Mouse (Mus musculus) cerebral cortex, adult 2 months (tissue): ENCODE results near the gene Arhgap8.

Experiments
- WGBS: fragments of 180-500 bp; shearing (Covaris S2); methylation state at CpG from one replicate; pipeline ENCODE4 v1.1.7; 2018; 5-methylcytosine and 5-hydroxymethylcytosine counted together

Arhgap8 gene

DNA sequence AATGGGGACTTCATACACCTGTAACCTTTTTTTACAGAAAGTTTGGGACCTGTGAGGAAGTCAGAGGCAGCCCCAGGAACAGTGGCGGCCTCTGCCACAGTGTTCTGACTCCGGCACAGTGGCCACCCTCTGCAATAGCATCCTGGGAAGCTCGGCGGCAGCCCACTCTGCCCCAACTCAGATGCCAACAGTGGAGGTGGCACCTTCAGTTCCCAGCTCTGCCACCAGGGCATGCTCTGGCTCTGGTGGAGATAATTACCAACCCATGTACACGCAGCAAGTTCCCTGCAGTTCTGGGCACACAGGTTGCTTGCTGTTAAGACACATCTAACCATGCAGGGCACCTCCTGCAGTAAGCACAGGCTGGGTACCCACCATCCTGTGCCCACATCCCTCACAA lies 80.3 kb downstream of the Arhgap8 start:
- WGBS = 64% methylated on average over 5 of the region's 5 CpGs

DNA sequence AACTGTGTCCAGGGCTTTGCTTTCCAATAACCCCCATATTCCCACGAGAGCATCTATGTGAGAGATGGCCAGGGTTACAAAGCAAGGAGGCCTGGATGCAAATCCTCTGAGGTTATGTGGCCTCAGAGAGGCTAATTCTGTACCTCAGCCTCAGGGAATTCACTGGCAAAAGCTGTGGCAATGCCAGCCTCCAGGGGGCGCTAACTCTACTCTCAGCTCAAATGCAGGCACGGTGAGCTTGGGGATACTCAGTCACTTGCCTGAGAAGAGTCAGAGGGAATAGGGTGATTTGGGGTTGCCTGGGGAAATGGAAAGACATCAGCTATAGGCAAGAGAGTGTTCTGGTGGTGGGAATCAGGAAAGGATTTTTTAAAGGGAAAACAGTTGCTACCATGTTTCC lies 83.8 kb downstream of the Arhgap8 start:
- WGBS = 45% methylated on average over 3 of the region's 3 CpGs

DNA sequence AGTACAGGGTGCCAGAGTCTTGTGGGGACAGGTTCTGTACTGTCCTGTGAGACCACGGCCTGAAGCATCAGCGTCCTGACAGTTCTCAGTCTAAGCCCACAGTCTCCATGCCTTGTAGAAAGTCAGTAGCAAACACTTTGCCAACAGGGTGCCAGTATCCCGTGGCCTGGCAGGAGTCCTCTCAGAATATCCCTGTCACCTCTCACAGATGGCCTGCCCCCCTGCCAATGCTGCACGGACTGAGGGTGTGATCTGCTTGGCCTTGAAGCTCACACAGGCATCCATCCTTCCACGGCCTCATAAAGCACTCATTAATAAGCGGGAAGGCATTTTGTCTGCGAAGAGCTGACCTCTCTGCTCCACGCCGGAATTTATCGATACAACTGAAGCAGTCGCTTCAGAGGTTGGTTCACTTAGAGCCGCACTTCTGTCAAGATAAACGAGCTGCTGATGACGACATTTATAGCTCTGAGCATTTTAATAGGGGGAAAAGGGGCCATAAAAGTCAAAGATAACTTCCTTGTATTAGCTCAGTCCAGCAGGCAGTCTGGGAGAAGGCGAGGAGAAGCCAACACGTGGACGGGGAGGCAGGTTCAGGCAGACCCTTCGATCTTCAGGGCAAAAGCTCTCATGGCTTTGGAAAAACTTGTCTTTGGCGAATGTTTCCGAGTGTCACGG lies 89.6 kb downstream of the Arhgap8 start:
- whole genome bisulfite sequencing = 80% methylated on average over 21 of the region's 21 CpGs

DNA sequence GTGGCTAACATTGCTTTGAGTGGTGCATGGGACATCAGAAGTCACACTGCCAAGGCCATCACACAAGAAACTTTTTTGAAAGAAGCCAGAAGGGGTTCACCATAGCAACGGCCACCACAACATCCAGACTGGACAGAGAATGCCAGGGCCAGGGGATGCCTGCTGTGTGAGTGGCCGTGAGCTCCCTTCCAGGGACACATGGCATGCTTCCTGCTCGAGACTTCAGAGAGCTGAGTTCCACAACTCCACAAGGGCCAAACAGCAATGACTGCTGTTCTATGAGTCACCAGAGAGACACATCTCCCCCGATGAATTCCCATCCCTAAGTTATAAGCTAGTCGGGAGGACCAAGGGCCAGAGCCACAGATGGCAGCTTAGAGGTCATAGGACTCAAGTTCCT lies 91.3 kb downstream of the Arhgap8 start:
- 68% methylated on average over 5 of the region's 5 CpGs for WGBS

DNA sequence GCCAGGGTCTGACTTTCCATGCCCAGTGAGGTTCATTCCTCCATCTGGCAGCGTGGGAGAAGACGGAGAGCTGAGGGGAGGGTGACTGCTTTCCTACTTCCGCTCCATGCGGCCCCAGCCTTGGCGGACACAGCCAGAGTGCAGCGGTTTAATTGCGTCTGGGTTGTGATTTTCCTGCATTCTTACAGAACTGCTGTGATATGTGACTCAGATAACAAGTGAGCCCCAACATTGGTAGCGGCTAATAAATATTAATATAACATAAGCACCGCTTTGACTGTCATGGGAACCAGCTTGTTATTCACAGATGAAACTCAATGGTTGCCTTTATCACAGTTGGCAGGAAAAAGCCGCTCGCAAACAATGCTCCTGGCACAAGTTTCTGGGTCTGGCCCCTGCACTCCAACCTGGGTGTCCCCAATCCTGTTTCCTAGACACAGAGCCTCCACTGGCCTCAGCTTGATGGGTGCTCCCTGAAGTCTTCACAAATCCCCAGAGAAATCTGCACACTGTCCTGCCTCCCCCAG lies 93.0 kb downstream of the Arhgap8 start:
- WGBS = 43% methylated on average over 11 of the region's 11 CpGs

DNA sequence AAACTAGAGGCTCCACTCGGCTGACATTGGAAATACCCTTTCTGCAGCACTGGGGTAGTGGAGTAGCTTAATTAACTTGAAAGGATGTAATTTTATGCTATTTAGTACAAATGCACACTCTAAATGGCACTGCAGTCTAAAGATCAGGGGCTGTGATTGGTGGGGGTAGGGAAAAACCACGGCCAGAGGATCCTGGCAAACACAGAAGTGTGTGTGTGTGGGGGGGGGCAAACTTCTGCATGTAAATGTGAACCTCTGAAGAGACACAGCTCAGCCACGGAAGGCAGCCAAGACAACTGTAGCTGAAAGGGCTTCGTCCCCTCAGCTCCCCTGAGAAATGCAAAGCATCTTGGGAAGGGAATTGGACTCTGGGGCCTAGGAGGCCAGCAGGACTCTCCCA lies 95.3 kb downstream of the Arhgap8 start:
- 60% methylated on average over 4 of the region's 4 CpGs for WGBS

DNA sequence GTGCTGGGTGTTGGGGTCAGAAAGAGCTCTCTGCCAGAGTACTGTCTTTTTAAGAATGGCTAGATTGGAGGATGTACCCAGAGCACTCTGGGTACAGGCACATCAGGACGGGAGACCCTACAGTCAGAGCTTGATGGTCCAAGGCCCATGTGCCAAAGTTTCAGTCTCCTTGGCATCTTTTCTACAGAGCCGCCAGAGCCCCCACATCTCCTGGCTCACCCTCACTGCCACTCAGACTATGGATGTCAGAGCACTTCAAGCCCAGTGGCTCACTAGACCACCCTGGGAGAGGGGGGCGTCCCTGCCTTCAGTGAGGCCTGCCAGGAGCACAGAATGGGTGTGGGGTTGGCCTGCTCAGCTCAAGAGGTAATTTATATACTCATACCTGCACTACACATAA lies 97.7 kb downstream of the Arhgap8 start:
- 71% methylated on average over 3 of the region's 3 CpGs for WGBS

DNA sequence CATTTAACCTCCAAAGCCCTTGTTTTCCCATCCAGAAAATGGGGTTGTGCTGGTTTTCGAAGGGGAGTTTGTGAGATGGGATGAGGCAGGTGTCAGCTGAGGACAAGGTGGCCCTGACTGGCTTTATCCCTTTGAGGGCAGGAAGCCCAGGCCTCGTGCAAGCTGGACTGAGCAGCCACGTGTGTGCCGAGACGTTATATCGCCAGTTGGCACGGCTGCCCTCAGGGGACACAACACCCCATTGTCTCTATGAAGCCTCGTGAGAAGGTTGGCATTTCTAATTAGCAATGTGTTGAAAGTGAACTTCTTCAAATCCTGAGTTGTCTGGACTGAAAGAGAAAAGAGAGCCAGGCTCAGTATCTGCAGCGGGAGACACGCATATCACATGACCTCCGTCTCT lies 98.4 kb downstream of the Arhgap8 start:
- 66% methylated on average over 11 of the region's 11 CpGs for WGBS

DNA sequence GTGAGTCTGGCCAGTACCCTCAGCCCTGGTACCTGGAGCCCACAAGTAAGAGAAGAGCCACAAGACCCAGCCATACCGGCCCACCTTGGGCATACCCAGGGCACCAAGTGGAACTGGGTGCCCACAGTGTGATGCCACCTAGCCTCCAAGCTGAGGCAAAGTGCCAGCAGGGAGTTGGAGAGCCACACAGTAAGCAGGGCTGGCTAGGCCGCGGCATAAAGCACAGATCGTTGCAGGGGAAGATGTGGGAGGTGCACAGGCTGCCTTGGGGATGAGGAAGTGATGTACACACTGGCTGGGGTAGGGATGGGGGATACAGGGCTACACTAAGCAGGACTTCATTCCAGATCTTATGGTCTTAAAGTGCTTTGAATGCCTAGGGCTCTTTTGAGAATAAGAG lies 101.0 kb downstream of the Arhgap8 start:
- 47% methylated on average over 4 of the region's 4 CpGs for WGBS
